Mouse (Mus musculus) adrenal gland, adult 2 months (tissue): ENCODE results near the gene Utp20. TPM values are rescaled to one million over a fixed set of nuclear protein-coding genes. Genes with fewer than 3 reads are reported as not detected.
"Not testable (repeated sequence)": the region's sequence is repeated elsewhere in the genome, so short reads cannot be mapped to it uniquely, and the experiment has no call there.

Source experiments
- DNase-seq: peaks from one replicate; pipeline ENCODE4 v3.0.0; 2021
- polyA plus RNA-seq: library from polyadenylated mRNA; depleted of rRNA; stranded (reverse); fragments of >200 nt; gene quantifications from 2 replicates; pipeline ENCODE4 v1.2.3, GENCODE M21; 2012
- total RNA-seq, 2 experiments: library from RNA; stranded (reverse); gene quantifications; 2 replicates each; pipeline ENCODE4 v1.2.3; 2021

The Utp20 gene
- total and polyA plus RNA-seq, 3 experiments, result 2.9 to 26.3 (median 18.5) TPM

- no peak for DNase-seq
Observed at GRCm38 (mm10) chr10:88783941-88784340, 42.7 kb downstream of the Utp20 start.

- DNase-seq, result not testable (repeated sequence)
Observed at GRCm38 (mm10) chr10:88783135-88783534, 43.5 kb downstream of the Utp20 start.

GRCm38 (mm10) chr10:88780716-88781115 is 45.9 kb downstream of the Utp20 start:
- DNase-seq, result no peak

- DNase-seq, result no peak
Observed at GRCm38 (mm10) chr10:88776206-88776605, 50.4 kb downstream of the Utp20 start.

- not testable (repeated sequence) for DNase-seq
Observed at GRCm38 (mm10) chr10:88772965-88773364, 53.6 kb downstream of the Utp20 start.

- DNase-seq, result no peak
Observed at GRCm38 (mm10) chr10:88769676-88770075, 56.9 kb downstream of the Utp20 start.

GRCm38 (mm10) chr10:88768961-88769360 is 57.6 kb downstream of the Utp20 start:
- no peak for DNase-seq

GRCm38 (mm10) chr10:88765431-88766142 is 61.0 kb downstream of the Utp20 start:
- DNase-seq, result no peak

- no peak for DNase-seq
Observed at GRCm38 (mm10) chr10:88761524-88762212, 64.9 kb downstream of the Utp20 start.

- DNase-seq, result no peak
Observed at GRCm38 (mm10) chr10:88741426-88741825, 85.2 kb downstream of the Utp20 start.

GRCm38 (mm10) chr10:88740781-88741180 is 85.8 kb downstream of the Utp20 start:
- DNase-seq, result no peak

GRCm38 (mm10) chr10:88739818-88740217 is 86.8 kb downstream of the Utp20 start:
- DNase-seq, result no peak

GRCm38 (mm10) chr10:88739074-88739473 is 87.5 kb downstream of the Utp20 start:
- not testable (repeated sequence) for DNase-seq

- DNase-seq, result no peak
Observed at GRCm38 (mm10) chr10:88732309-88732622, 94.3 kb downstream of the Utp20 start.

- DNase-seq, result no peak
Observed at GRCm38 (mm10) chr10:88731496-88732308, 94.9 kb downstream of the Utp20 start.

GRCm38 (mm10) chr10:88730571-88731495 is 95.8 kb downstream of the Utp20 start, which contains the start of gene Arl1:
TSS of gene Arl1 (plus strand) at chr10:88730858.
- DNase-seq, result peak; percentile 95

GRCm38 (mm10) chr10:88728166-88728565 is 98.4 kb downstream of the Utp20 start:
- DNase-seq, result peak; percentile 27

- DNase-seq, result peak; percentile 12
Observed at GRCm38 (mm10) chr10:88727128-88727527, 99.5 kb downstream of the Utp20 start.

- peak; percentile 45 for DNase-seq
Observed at GRCm38 (mm10) chr10:88725343-88725742, 101.3 kb downstream of the Utp20 start.

- no peak for DNase-seq
Observed at GRCm38 (mm10) chr10:88719618-88720017, 107.0 kb downstream of the Utp20 start.

- DNase-seq, result no peak
Observed at GRCm38 (mm10) chr10:88717756-88718025, 108.9 kb downstream of the Utp20 start.
